Mouse (Mus musculus) G1E (cell line): ENCODE data around the gene Shkbp1. TPM values are rescaled to one million over a fixed set of nuclear protein-coding genes. Genes with fewer than 3 reads are reported as not detected.

Source experiments
- ATAC-seq: 2 replicates; pipeline ENCODE4 v1.8.0; 2016; ENCODE audit warnings: mild to moderate bottlenecking; ENCODE audit not compliant: insufficient number of reproducible peaks, poor library complexity, low FRiP score, severe bottlenecking; ENCODE audit errors: extremely low read depth
- DNase-seq: peaks from one replicate; pipeline ENCODE4 v3.0.0; 2012; ENCODE audit warnings: low spot score
- H3K27me3 ChIP-seq: 2 replicates; pipeline ENCODE4 v1.6.1; 2012; ENCODE audit warnings: mild to moderate bottlenecking, low read length, inconsistent platforms; ENCODE audit not compliant: insufficient read depth
- H3K36me3 ChIP-seq: replicated peaks from 2 replicates; pipeline ENCODE3; 2012; ENCODE audit warnings: mild to moderate bottlenecking, inconsistent platforms
- H3K4me1 ChIP-seq: 2 replicates; pipeline ENCODE4 v1.6.1; 2012; ENCODE audit warnings: low read depth, low read length, inconsistent platforms, mixed read lengths; ENCODE audit not compliant: insufficient read depth
- H3K4me3 ChIP-seq: 2 replicates; pipeline ENCODE4 v1.5.1; 2012; ENCODE audit warnings: low read depth, mild to moderate bottlenecking, inconsistent platforms, low read length, moderate library complexity, mixed read lengths
- H3K9me3 ChIP-seq: replicated peaks from 2 replicates; pipeline ENCODE4 v1.6.1; 2012; ENCODE audit warnings: inconsistent platforms
- CTCF ChIP-seq: IDR thresholded peaks from 2 replicates; pipeline ENCODE4 v1.5.1; 2012; ENCODE audit warnings: low read depth, low read length, inconsistent platforms, mixed read lengths
- GATA1 ChIP-seq: IDR thresholded peaks from 2 replicates; pipeline ENCODE4 v1.6.1; 2012; ENCODE audit warnings: borderline replicate concordance, low read length, inconsistent platforms, mixed read lengths
- GATA2 ChIP-seq: IDR thresholded peaks from 2 replicates; pipeline ENCODE4 v1.6.1; 2012; ENCODE audit warnings: low read depth, low read length, inconsistent platforms, borderline replicate concordance
- POLR2AphosphoS5 ChIP-seq: IDR thresholded peaks from 2 replicates; pipeline ENCODE4 v1.6.1; 2012; ENCODE audit warnings: low read depth, low read length, inconsistent platforms; ENCODE audit not compliant: insufficient replicate concordance
- TAL1 ChIP-seq: conservative IDR thresholded peaks from 2 replicates; pipeline ENCODE4 v1.6.1; 2012; ENCODE audit warnings: low read depth, low read length, inconsistent platforms, mixed read lengths
- polyA plus RNA-seq: library from polyadenylated mRNA; stranded (reverse); fragments of >175 nt; gene quantifications from 2 replicates; pipeline ENCODE4 v1.2.3, GENCODE M21; 2012
- total RNA-seq, 2 experiments: library from RNA; stranded (forward) in 1 of 2; stranded (reverse) in 1 of 2; fragments of 200-1000 nt in 1 of 2; fragments of >200 nt in 1 of 2; fragmentation: Nextera tagmentation in 1 of 2; gene quantifications; 2 replicates each; pipeline ENCODE4 v1.2.3; 2014 to 2017

The Shkbp1 gene
- total and polyA plus RNA-seq, 3 experiments: 27.4 to 220 (median 111) TPM

DNA sequence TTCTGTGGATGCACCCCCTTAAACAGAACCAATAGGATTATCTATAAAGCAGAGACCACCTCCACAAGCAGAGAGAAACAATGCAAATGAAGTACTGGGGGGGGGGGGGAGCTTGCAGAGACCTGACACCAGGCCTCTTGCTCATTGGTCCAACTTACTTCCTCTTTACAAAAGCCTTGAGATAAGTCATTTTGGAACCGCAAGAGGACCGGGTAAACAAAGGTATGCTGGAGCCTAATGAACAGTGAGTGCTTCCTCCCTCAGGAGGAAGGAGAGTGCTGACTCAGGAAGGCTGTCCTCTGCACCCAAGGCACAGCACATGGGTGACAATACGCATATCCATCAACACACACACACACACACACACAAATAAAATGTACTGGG is 1.8 kb upstream of the Shkbp1 start:
- ATAC-seq: peak; percentile 59
- TF ChIP-seq GATA2 (no peak), POLR2AphosphoS5 (no peak), TAL1 (no peak), CTCF (no peak), GATA1 (no peak)
- H3K27me3 ChIP-seq: no peaks in the 10 kb centered on the region
- H3K36me3 ChIP-seq: peaks cover 13% of the 10 kb centered on the region
- no peaks in the 10 kb centered on the region for H3K9me3 ChIP-seq
- peak; percentile 76 for DNase-seq
- H3K4me3 ChIP-seq: peak overlapping the region; percentile 81
- H3K4me1 ChIP-seq: peaks cover 73% of the 10 kb centered on the region

- peaks cover 74% of the 10 kb centered on the region for H3K4me1 ChIP-seq
- DNase-seq: peak; percentile 36
These were observed 1.2 kb upstream of the Shkbp1 start, which contains the start of gene Gm20479 for GRCm38 (mm10) chr7:27356861-27357594. Gm20479 (minus strand) TSS chr7:27357419.

DNA sequence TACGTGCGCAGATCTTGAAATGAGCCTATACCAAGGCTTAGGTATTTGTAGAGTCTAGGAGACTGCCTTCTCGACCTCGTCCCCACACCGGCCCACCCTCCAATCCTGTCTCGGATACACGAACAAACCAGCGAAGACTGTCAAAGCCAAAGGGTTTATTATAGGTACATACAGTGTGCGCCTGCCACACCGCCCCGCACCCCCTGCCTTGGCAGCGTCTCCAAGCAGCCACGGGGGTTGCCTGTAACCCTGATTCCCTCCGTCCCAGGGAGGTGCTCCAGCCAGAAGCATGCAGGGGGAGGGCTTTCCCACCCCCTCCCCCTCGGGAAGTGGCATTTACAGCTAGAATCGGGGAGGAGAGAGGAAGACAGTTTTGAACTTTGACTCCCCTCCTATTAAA is 429 bp upstream of the Shkbp1 start:
- TF ChIP-seq GATA1 (no peak), POLR2AphosphoS5 (no peak), CTCF (no peak), TAL1 (no peak), GATA2 (no peak)
- Histone ChIP-seq H3K36me3 (peaks cover 26% of the 10 kb centered on the region), H3K4me3 (peak overlapping the region; percentile 81; the same call in 1 of the 2 replicates), H3K9me3 (no peaks in the 10 kb centered on the region), H3K4me1 (peaks cover 73% of the 10 kb centered on the region), H3K27me3 (no peaks in the 10 kb centered on the region)
- DNase-seq (no peak), ATAC-seq (no peak)

More at GRCm38 (mm10) chr7:27356861-27357594, 1.2 kb upstream of the Shkbp1 start, which contains the start of gene Gm20479:
- no peak for ATAC-seq
- H3K36me3 ChIP-seq: peaks cover 19% of the 10 kb centered on the region
- H3K4me3 ChIP-seq: peak within 1 kb of the TSS; percentile 81
- TF ChIP-seq POLR2AphosphoS5 (no peak), GATA2 (no peak), CTCF (no peak), GATA1 (no peak), TAL1 (no peak)
- no peaks in the 10 kb centered on the region for H3K27me3 ChIP-seq
- H3K9me3 ChIP-seq: no peaks in the 10 kb centered on the region

- ATAC-seq (no peak), DNase-seq (no peak)
- peaks cover 36% of the 10 kb centered on the region for H3K36me3 ChIP-seq
- H3K4me3 ChIP-seq: peak overlapping the region; percentile 81
- TF ChIP-seq CTCF (no peak), TAL1 (no peak), POLR2AphosphoS5 (no peak), GATA2 (no peak), GATA1 (no peak)
- H3K4me1 ChIP-seq: peaks cover 64% of the 10 kb centered on the region
- H3K27me3 ChIP-seq: no peaks in the 10 kb centered on the region
- no peaks in the 10 kb centered on the region for H3K9me3 ChIP-seq
These were observed 558 bp downstream of the Shkbp1 start for GRCm38 (mm10) chr7:27355261-27355660.

DNA sequence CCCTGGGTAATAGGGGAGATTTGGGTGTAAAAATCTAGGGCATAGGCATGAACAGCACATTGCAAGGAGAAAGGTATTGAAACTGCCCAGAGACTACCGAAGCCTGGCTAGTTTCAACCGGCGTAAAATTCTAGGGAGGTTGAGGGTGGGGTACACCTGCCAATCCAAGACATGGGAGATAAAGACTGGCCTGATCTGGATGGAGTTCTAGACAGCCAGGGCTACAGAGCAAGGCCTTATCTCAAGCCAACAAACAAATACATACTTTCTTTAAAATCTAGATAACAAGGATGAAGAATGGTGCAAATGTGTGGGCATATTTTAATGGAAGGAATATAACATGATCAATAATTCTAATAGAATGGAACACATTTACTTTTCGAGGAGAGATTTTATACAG is 1.0 kb downstream of the Shkbp1 start:
- peak overlapping the region; percentile 81 for H3K4me3 ChIP-seq
- DNase-seq (no peak), ATAC-seq (no peak)
- peaks cover 40% of the 10 kb centered on the region for H3K36me3 ChIP-seq
- TF ChIP-seq TAL1 (0 out of 2 replicates have a peak, but pooled peaks have one; percentile 42), POLR2AphosphoS5 (no peak)
- H3K27me3 ChIP-seq: no peaks in the 10 kb centered on the region
- peaks cover 59% of the 10 kb centered on the region for H3K4me1 ChIP-seq
- no peaks in the 10 kb centered on the region for H3K9me3 ChIP-seq

DNA sequence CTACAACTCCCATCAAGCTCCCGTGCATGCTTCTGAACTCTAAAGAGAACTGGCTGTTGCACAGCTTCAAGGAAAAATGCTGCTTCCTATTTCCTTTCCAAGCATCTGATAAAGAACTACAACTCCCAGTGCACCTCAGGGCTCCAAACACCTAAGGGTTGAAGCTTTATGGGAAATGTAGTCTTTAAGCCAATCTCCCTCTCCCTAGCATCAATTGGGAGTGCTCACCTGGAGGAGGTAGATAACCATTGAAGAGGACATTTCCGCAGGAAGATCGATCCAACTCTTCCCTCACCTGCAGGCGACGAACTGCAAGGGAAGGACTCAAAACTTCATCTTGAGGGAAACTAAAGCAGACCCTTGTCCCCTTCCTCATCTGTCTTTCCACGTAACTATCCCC is 1.7 kb downstream of the Shkbp1 start:
- ATAC-seq (no peak), DNase-seq (peak; percentile 53)

More for the DNA sequence above, 1.7 kb downstream of the Shkbp1 start:
- Histone ChIP-seq H3K36me3 (peaks cover 47% of the 10 kb centered on the region), H3K27me3 (no peaks in the 10 kb centered on the region), H3K9me3 (no peaks in the 10 kb centered on the region), H3K4me1 (peaks cover 59% of the 10 kb centered on the region), H3K4me3 (peak overlapping the region; percentile 81; the same call in 1 of the 2 replicates)
- TF ChIP-seq GATA2 (no peak), POLR2AphosphoS5 (no peak), TAL1 (no peak), GATA1 (no peak), CTCF (no peak)
